Mouse (Mus musculus) left cerebral cortex, adult 9 months (tissue): ENCODE measurements around the gene Tax1bp1.
"Not testable (repeated sequence)": the region's sequence is repeated elsewhere in the genome, so short reads cannot be mapped to it uniquely, and the experiment has no call there.

Source experiments
- DNase-seq, 2 experiments: peaks; one replicate each; pipeline ENCODE4 v3.0.0; 2022; ENCODE audit warnings: low spot score in 2 of 2

Tax1bp1 gene

GRCm38 (mm10) chr6:52713104-52713896, at the start of gene Tax1bp1:
Gene Tax1bp1 (plus strand): TSS chr6:52713729.
- peak; percentile 78 to 91 for DNase-seq

- DNase-seq = no peak
Measured at GRCm38 (mm10) chr6:52667641-52668040, 45.9 kb upstream of the Tax1bp1 start.

- not testable (repeated sequence) for DNase-seq
Measured at GRCm38 (mm10) chr6:52669878-52670277, 43.7 kb upstream of the Tax1bp1 start.

GRCm38 (mm10) chr6:52671791-52672190, 41.7 kb upstream of the Tax1bp1 start:
- no peak for DNase-seq

- DNase-seq = no peak
Measured at GRCm38 (mm10) chr6:52672539-52672938, 41.0 kb upstream of the Tax1bp1 start.

GRCm38 (mm10) chr6:52673706-52674105, 39.8 kb upstream of the Tax1bp1 start:
- DNase-seq = no peak

GRCm38 (mm10) chr6:52674541-52674940, 39.0 kb upstream of the Tax1bp1 start:
- no peak for DNase-seq

GRCm38 (mm10) chr6:52675222-52675921, 38.2 kb upstream of the Tax1bp1 start:
- no peak for DNase-seq

GRCm38 (mm10) chr6:52677534-52677933, 36.0 kb upstream of the Tax1bp1 start:
- not testable (repeated sequence) for DNase-seq

GRCm38 (mm10) chr6:52679565-52679964, 34.0 kb upstream of the Tax1bp1 start:
- DNase-seq = no peak

- DNase-seq = peak in 1 of 2 experiments; percentile 9
Measured at GRCm38 (mm10) chr6:52680458-52681032, 33.0 kb upstream of the Tax1bp1 start.

GRCm38 (mm10) chr6:52681847-52682485, 31.6 kb upstream of the Tax1bp1 start:
- no peak for DNase-seq

GRCm38 (mm10) chr6:52682607-52683006, 30.9 kb upstream of the Tax1bp1 start:
- DNase-seq = no peak

GRCm38 (mm10) chr6:52686901-52687500, 26.5 kb upstream of the Tax1bp1 start:
- no peak for DNase-seq

- no peak for DNase-seq
Measured at GRCm38 (mm10) chr6:52690365-52690764, 23.2 kb upstream of the Tax1bp1 start.

- no peak for DNase-seq
Measured at GRCm38 (mm10) chr6:52691800-52692199, 21.7 kb upstream of the Tax1bp1 start.

- no peak for DNase-seq
Measured at GRCm38 (mm10) chr6:52692451-52693063, 21.0 kb upstream of the Tax1bp1 start.

GRCm38 (mm10) chr6:52697964-52698535, 15.5 kb upstream of the Tax1bp1 start:
- DNase-seq = no peak

- no peak for DNase-seq
Measured at GRCm38 (mm10) chr6:52699050-52699449, 14.5 kb upstream of the Tax1bp1 start.

GRCm38 (mm10) chr6:52699899-52700298, 13.6 kb upstream of the Tax1bp1 start:
- DNase-seq = no peak

GRCm38 (mm10) chr6:52703263-52703662, 10.3 kb upstream of the Tax1bp1 start:
- no peak for DNase-seq
